Mouse (Mus musculus): ENCODE data around the gene Olfr623.

DNA sequence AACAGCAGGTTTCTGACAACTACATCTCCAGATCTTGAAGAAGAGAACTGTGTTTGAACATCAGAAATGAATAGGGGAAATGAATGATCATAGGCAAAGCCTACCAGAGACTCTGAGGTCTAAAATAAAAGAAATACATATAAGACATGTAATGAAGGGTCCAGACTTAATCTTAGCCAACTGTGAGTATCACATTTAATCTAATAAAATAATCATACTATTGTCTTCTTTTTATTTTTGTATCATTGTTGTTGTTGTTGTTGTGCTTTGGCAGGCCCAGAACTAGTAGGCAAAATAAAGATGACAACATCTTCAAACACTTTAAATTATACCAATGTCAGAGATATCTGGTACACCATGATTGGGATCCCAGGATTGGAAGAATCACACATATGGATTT lies 18.9 kb upstream of the Olfr623 start, which contains the start of gene Olfr625-ps1:
- TF ChIP-seq MAFK (IDR thresholded peaks at IDR 0.05; ENCODE audit: insufficient read depth, low read depth, low read length) (no peak), CHD2 (IDR thresholded peaks at IDR 0.05; ENCODE audit: low read depth, low read length) (no peak), HCFC1 (IDR thresholded peaks at IDR 0.05; ENCODE audit: borderline replicate concordance, insufficient read depth, low read length) (no peak), ZC3H11A (IDR thresholded peaks at IDR 0.05; ENCODE audit: borderline replicate concordance, low read depth, low read length) (no peak), ZNF384 (IDR thresholded peaks at IDR 0.05; ENCODE audit: low read depth, low read length) (no peak)
